Mouse (Mus musculus): ENCODE results near the gene Ctrc. TPM values are rescaled to one million over a fixed set of nuclear protein-coding genes. Genes with fewer than 3 reads are reported as not detected.

Gene Ctrc
- polyA plus RNA-seq (2012; rRNA removed), result 0.66 and 1.4 TPM in 2 replicates

DNA sequence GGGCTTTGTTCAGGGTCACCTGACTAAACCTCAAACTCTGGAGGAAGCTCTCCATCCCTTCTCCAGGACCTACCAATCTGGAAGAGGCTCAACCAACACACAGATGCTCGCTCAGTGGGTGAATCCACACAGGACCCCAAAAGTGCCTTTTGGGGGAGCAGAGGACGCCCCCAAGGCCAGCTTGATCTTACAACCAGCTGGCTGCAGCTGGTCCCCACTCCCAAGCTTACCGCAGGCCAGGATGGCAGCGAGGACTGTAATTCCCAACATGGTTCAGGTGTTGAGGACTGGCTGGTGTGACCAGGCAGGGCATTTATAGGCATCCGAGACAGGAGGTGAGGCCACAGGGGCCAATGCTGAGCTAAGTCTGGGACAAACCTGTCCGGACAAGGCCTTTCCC lies at the start of gene Ctrc:
Gene Ctrc, minus strand, starts transcription at position 361 of the 400 bp plus-strand sequence.
- Histone ChIP-seq H3K36me3 (ENCODE audit: control insufficient read depth, insufficient read depth, low read length) (no peaks in the 10 kb centered on the region), H3K27ac (ENCODE audit: control insufficient read depth, insufficient read depth, low read depth, low read length) (no peak within 1 kb of the TSS), H3K27me3 (ENCODE audit: control insufficient read depth, insufficient read depth, low read length) (no peaks in the 10 kb centered on the region), H3K4me1 (ENCODE audit: control insufficient read depth, insufficient read depth, low read length) (no peaks in the 10 kb centered on the region; the same call in 1 of the 2 replicates), H3K4me3 (ENCODE audit: control insufficient read depth, low read depth, low read length) (no peak within 1 kb of the TSS)
- TF ChIP-seq POLR2A (IDR thresholded peaks at IDR 0.05; ENCODE audit: control insufficient read depth, low read depth, low read length) (no peak), CTCF (IDR thresholded peaks at IDR 0.05; ENCODE audit: control insufficient read depth, insufficient read depth, insufficient replicate concordance, low read depth, low read length) (no peak)

DNA sequence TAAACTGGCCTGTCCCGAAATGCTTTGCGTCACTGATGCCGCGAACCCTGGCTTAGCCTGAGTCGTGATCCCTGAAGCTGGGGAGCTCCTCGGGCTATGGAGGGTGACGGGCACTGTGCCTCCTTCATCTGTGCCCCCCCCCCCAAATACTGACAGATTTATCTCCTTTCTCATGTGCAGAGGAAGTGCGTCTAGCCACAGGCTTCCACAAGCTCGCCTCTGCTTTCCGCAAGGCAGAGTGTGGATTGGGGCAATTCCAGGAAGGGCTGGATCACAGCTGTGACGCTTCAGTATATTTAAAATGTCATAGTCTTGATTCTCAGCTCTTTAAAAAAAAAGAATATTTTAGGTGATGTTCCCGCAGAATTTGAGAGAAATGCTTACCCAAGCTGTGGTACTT lies 49.6 kb upstream of the Ctrc start:
- TF ChIP-seq CTCF (IDR thresholded peaks at IDR 0.05; ENCODE audit: control insufficient read depth, insufficient read depth, insufficient replicate concordance, low read depth, low read length) (no peak), POLR2A (IDR thresholded peaks at IDR 0.05; ENCODE audit: control insufficient read depth, low read depth, low read length) (no peak)
- H3K27ac ChIP-seq (ENCODE audit: control insufficient read depth, insufficient read depth, low read depth, low read length), result no peak overlapping the region
- H3K4me3 ChIP-seq (ENCODE audit: control insufficient read depth, low read depth, low read length), result no peak overlapping the region
- H3K36me3 ChIP-seq (ENCODE audit: control insufficient read depth, insufficient read depth, low read length), result no peaks in the 10 kb centered on the region
- H3K4me1 ChIP-seq (ENCODE audit: control insufficient read depth, insufficient read depth, low read length), result no peaks in the 10 kb centered on the region
- no peaks in the 10 kb centered on the region for H3K27me3 ChIP-seq (ENCODE audit: control insufficient read depth, insufficient read depth, low read length)

DNA sequence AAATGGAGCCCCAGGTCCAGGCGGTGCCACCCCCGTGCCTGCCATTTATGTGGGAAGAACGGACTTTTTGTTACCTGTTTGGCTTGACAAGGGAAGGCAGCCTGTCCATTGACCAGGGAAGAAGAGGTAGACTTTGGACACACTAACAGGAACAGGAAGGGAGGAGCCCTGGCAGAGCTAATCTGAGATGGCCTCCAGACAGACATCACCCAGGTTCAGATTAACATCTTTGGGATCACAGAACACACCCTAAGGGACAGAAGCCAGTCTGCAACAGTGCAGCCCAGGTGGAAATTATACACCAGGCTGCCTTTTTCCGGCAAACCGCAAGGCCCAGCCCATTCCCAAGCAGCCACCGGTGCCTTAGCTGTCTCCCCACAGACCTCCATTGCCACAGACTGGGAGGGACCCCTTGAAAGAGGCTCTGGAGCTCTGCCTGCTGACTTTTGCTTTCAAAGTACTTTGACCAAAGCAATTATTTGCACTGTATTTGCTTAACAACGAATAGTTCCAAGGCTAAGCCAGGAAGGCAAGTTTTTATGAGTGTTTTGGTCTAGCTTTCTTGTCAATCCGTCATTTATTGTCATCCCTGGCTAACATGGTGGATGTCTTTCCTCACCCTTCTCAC lies 47.1 kb upstream of the Ctrc start:
- no peaks in the 10 kb centered on the region for H3K4me1 ChIP-seq (ENCODE audit: control insufficient read depth, insufficient read depth, low read length)
- H3K27ac ChIP-seq (ENCODE audit: control insufficient read depth, insufficient read depth, low read depth, low read length), result no peak overlapping the region
- no peaks in the 10 kb centered on the region for H3K36me3 ChIP-seq (ENCODE audit: control insufficient read depth, insufficient read depth, low read length)
- no peak overlapping the region for H3K4me3 ChIP-seq (ENCODE audit: control insufficient read depth, low read depth, low read length)
- no peak for TF ChIP-seq CTCF (IDR thresholded peaks at IDR 0.05; ENCODE audit: control insufficient read depth, insufficient read depth, insufficient replicate concordance, low read depth, low read length)
- TF ChIP-seq POLR2A (IDR thresholded peaks at IDR 0.05; ENCODE audit: control insufficient read depth, low read depth, low read length), result no peak
- no peaks in the 10 kb centered on the region for H3K27me3 ChIP-seq (ENCODE audit: control insufficient read depth, insufficient read depth, low read length)

DNA sequence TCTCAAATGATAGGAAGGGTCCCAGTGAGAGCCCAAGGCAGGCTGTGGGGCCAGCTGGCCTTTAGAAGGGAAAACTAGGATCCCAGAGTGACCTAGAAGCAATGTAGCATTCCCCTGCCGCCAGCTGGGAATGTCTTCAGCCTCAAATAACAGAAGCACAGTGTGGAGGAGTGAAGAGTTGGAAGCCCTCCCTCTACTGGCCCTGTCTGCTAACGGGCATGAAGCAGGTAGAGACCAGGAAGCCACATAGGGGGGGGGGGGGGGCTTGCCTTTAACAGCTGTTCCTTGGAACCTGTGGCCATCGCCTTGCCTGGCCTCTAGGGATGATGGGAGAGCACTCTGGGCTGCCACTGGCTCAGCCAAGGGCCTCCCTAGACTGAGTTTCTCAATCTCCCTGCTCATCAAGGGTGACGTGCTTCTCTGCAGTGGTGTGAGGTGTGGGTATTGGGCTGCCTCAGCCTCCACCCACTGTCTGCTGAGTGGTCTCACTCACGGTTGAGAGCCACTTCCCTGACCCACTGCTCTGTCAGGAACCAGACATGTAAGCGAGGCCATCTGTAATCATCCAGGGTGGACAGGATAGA lies 40.3 kb upstream of the Ctrc start:
- TF ChIP-seq CTCF (IDR thresholded peaks at IDR 0.05; ENCODE audit: control insufficient read depth, insufficient read depth, insufficient replicate concordance, low read depth, low read length) (no peak), POLR2A (IDR thresholded peaks at IDR 0.05; ENCODE audit: control insufficient read depth, low read depth, low read length) (no peak)
- Histone ChIP-seq H3K27me3 (ENCODE audit: control insufficient read depth, insufficient read depth, low read length) (no peaks in the 10 kb centered on the region), H3K36me3 (ENCODE audit: control insufficient read depth, insufficient read depth, low read length) (no peaks in the 10 kb centered on the region), H3K27ac (ENCODE audit: control insufficient read depth, insufficient read depth, low read depth, low read length) (no peak overlapping the region), H3K4me3 (ENCODE audit: control insufficient read depth, low read depth, low read length) (no peak overlapping the region), H3K4me1 (ENCODE audit: control insufficient read depth, insufficient read depth, low read length) (no peaks in the 10 kb centered on the region)

DNA sequence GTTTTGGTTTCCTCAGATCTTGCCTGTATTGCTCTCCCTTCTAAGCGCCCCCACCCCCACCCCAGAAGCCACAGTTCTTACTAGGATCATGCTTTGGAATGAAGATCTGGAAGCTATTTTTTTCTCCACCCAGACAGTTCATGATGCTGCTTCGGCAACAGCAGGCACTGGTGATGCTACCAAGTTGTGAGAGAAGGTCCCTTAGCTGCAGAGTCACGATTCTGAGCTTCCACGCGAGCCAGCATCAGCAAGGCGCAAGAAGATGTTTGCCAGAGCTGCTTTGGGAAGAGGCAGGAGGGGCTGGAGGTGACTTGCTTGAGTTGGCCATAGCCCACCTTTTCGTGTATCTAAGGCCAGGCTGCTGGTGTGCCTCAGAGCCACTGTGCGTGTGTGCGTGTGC lies 39.3 kb upstream of the Ctrc start:
- TF ChIP-seq CTCF (IDR thresholded peaks at IDR 0.05; ENCODE audit: control insufficient read depth, insufficient read depth, insufficient replicate concordance, low read depth, low read length) (no peak), POLR2A (IDR thresholded peaks at IDR 0.05; ENCODE audit: control insufficient read depth, low read depth, low read length) (no peak)
- Histone ChIP-seq H3K4me3 (ENCODE audit: control insufficient read depth, low read depth, low read length) (no peak overlapping the region), H3K27ac (ENCODE audit: control insufficient read depth, insufficient read depth, low read depth, low read length) (no peak overlapping the region), H3K36me3 (ENCODE audit: control insufficient read depth, insufficient read depth, low read length) (no peaks in the 10 kb centered on the region), H3K27me3 (ENCODE audit: control insufficient read depth, insufficient read depth, low read length) (no peaks in the 10 kb centered on the region), H3K4me1 (ENCODE audit: control insufficient read depth, insufficient read depth, low read length) (no peaks in the 10 kb centered on the region)

DNA sequence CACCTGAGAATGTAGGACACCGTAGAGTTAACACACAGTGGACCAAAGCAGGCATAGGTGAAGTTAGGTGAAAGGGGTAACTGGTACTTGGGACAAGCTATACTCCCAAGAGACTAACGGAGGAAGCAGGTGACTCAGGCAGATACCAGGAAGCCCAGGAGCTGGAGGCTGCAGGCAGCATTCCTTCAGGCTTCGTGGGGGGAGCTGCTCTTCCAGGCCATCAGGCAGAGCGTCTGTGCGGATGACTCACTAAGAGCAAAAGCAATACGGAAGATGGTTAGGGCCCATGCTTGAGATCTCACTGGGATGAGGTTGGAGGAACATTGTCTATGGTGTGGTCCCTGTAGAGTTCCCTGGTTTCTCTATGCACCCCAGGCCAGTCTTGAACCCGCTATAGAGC lies 36.7 kb upstream of the Ctrc start:
- no peak overlapping the region for H3K4me3 ChIP-seq (ENCODE audit: control insufficient read depth, low read depth, low read length)
- TF ChIP-seq CTCF (IDR thresholded peaks at IDR 0.05; ENCODE audit: control insufficient read depth, insufficient read depth, insufficient replicate concordance, low read depth, low read length) (no peak), POLR2A (IDR thresholded peaks at IDR 0.05; ENCODE audit: control insufficient read depth, low read depth, low read length) (no peak)

DNA sequence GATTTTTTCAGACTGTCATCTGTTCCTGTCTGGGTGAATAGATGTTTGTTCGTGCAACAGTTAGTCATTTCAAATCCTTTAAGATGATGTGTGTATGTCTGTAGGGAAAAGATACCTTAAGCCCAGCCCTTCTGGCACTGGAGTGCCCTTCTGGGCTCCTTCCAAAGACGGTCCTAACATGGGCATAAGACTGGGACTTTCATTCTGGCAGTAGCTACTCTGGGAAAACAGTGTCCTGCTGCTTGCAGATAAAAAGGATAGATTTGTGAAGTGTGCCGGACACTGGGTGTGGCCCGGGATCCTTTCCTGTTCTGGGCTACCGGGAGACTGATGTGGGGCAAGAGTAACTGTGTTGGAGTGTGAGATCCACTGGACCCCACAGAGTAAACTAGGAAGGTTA lies 35.8 kb upstream of the Ctrc start:
- Histone ChIP-seq H3K4me3 (ENCODE audit: control insufficient read depth, low read depth, low read length) (no peak overlapping the region), H3K27ac (ENCODE audit: control insufficient read depth, insufficient read depth, low read depth, low read length) (no peak overlapping the region), H3K36me3 (ENCODE audit: control insufficient read depth, insufficient read depth, low read length) (no peaks in the 10 kb centered on the region), H3K27me3 (ENCODE audit: control insufficient read depth, insufficient read depth, low read length) (no peaks in the 10 kb centered on the region), H3K4me1 (ENCODE audit: control insufficient read depth, insufficient read depth, low read length) (peaks cover 4% of the 10 kb centered on the region)
- no peak for TF ChIP-seq CTCF (IDR thresholded peaks at IDR 0.05; ENCODE audit: control insufficient read depth, insufficient read depth, insufficient replicate concordance, low read depth, low read length)
- TF ChIP-seq POLR2A (IDR thresholded peaks at IDR 0.05; ENCODE audit: control insufficient read depth, low read depth, low read length), result no peak

More for the DNA sequence above, 36.7 kb upstream of the Ctrc start:
- no peaks in the 10 kb centered on the region for H3K36me3 ChIP-seq (ENCODE audit: control insufficient read depth, insufficient read depth, low read length)
- peaks cover 4% of the 10 kb centered on the region for H3K4me1 ChIP-seq (ENCODE audit: control insufficient read depth, insufficient read depth, low read length)
- H3K27me3 ChIP-seq (ENCODE audit: control insufficient read depth, insufficient read depth, low read length), result no peaks in the 10 kb centered on the region
- no peak overlapping the region for H3K27ac ChIP-seq (ENCODE audit: control insufficient read depth, insufficient read depth, low read depth, low read length)

Measured in testis, adult 2 months (tissue).